15 mouse cellular contexts compared by ENCODE assay signal in the genomic region with DNA sequence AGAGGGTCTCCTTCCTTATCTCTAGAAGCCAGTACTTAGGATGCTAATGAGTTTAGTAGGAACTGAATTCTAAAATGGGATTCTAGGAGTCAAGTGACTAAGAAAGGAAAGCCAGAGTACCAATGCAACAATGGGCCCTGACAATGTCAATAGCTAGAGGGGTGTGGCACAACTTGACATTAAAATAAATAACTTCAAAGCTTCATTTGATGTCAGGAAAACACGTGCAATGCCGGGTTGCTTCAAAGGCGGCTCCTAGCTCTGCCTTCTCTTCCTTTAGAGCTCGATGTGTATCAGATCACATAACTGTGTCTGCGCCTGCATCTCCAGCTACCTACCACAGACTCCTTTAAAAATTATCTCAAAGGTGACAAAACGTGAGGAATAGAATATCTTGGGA. TPM values are rescaled to one million over a fixed set of nuclear protein-coding genes. Genes with fewer than 3 reads are reported as not detected.
DNase-seq lines count a peak whose midpoint lies in the region; ATAC-seq and TF ChIP-seq lines count a peak whose summit lies in the region.
"Had no signal": no experiment of that assay in that cellular context is flagged by ENCODE, and none has a peak within 500 bp of the region (broad histone marks: within the 10 kb centered on the region; RNA-seq: fewer than 3 reads in every experiment).

No protein-coding gene starts in this region.

- no peak overlapping the region for H3K9ac ChIP-seq in kidney, postnatal 0 days (ENCODE audit: low read depth, low read length)
- no peak overlapping the region for H3K9ac ChIP-seq in forebrain, embryonic 16.5 days (replicated peaks; ENCODE audit: low read depth, low read length)
- H3K9ac ChIP-seq: limb, embryonic 12.5 days had no signal

- ATAC-seq in kidney, postnatal 0 days (replicated peaks; ENCODE audit: low FRiP score, low read depth) = no peak
- ATAC-seq in CD4-positive, CD25-positive, alpha-beta regulatory T cell, adult 4 months = peak; percentile 90
- no peak for ATAC-seq in forebrain, embryonic 16.5 days

- no peaks in the 10 kb centered on the region for H3K27me3 ChIP-seq in kidney, postnatal 0 days (ENCODE audit: insufficient read depth, low read length)
- H3K27me3 ChIP-seq in forebrain, embryonic 16.5 days (replicated peaks; ENCODE audit: control insufficient read depth, insufficient read depth, low read length) = no peaks in the 10 kb centered on the region
- H3K27me3 ChIP-seq: limb, embryonic 12.5 days had no signal

- H3K4me1 ChIP-seq in kidney, postnatal 0 days (replicated peaks; ENCODE audit: insufficient read depth, low read length) = no peaks in the 10 kb centered on the region
- H3K4me1 ChIP-seq in forebrain, embryonic 16.5 days (replicated peaks; ENCODE audit: control insufficient read depth, insufficient read depth, low read length) = no peaks in the 10 kb centered on the region
- H3K4me1 ChIP-seq: limb, embryonic 12.5 days had no signal

- peak; percentile 16 for DNase-seq in kidney, postnatal 0 days (ENCODE audit: low spot score)
- no peak for DNase-seq in kidney, adult 8-10 months
- peak; percentile 49 for DNase-seq in induced T-regulatory cell, adult 2 months (ENCODE audit: low read depth)
- DNase-seq in lung, postnatal 36 days = peak; percentile 63
- no peak for DNase-seq in embryo, embryonic 9.5 days (ENCODE audit: extremely low spot score)
- DNase-seq in embryo, embryonic 10.5 days (ENCODE audit: low spot score) = no peak
- DNase-seq: adrenal gland, adult 2 months; heart, postnatal 4 days; right cerebral cortex, adult 18-20 months had no signal

- no peaks in the 10 kb centered on the region for H3K36me3 ChIP-seq in kidney, postnatal 0 days (ENCODE audit: insufficient read depth, low read length)
- no peaks in the 10 kb centered on the region for H3K36me3 ChIP-seq in forebrain, embryonic 16.5 days (ENCODE audit: control insufficient read depth, insufficient read depth)
- H3K36me3 ChIP-seq: limb, embryonic 12.5 days had no signal

- no peak overlapping the region for H3K4me2 ChIP-seq in kidney, postnatal 0 days (ENCODE audit: low read length)
- H3K4me2 ChIP-seq in forebrain, embryonic 16.5 days (ENCODE audit: low read length) = no peak overlapping the region
- H3K4me2 ChIP-seq: limb, embryonic 12.5 days had no signal

- no peak overlapping the region for H3K4me3 ChIP-seq in kidney, postnatal 0 days (replicated peaks; ENCODE audit: low read depth, low read length)
- H3K4me3 ChIP-seq in forebrain, embryonic 16.5 days (replicated peaks; ENCODE audit: low read length) = no peak overlapping the region
- H3K4me3 ChIP-seq: limb, embryonic 12.5 days; megakaryocyte, embryonic 14.5 days had no signal

- peak overlapping the region; percentile 13; the same call in 1 of the 2 replicates for H3K27ac ChIP-seq in kidney, postnatal 0 days
- H3K27ac ChIP-seq in forebrain, embryonic 16.5 days (ENCODE audit: low read length) = no peak overlapping the region
- H3K27ac ChIP-seq: limb, embryonic 12.5 days had no signal

- no peak for TF ChIP-seq CTCF in kidney, postnatal 0 days (IDR thresholded peaks at IDR 0.05; ENCODE audit: low read depth)

- WGBS in kidney, postnatal 0 days = 63% methylated on average over 6 of the region's 6 CpGs
- 83% methylated on average over 6 of the region's 6 CpGs for WGBS in forebrain, embryonic 16.5 days

- no peaks in the 10 kb centered on the region for H3K9me3 ChIP-seq in kidney, postnatal 0 days (replicated peaks; ENCODE audit: low read length)
- no peaks in the 10 kb centered on the region for H3K9me3 ChIP-seq in forebrain, embryonic 16.5 days (ENCODE audit: control insufficient read depth, low read length)
- H3K9me3 ChIP-seq: limb, embryonic 12.5 days; megakaryocyte, embryonic 14.5 days had no signal

RNA-seq across cellular contexts. Expression of gene Gm47955, which starts 13.8 kb away (rescaled TPM):
- not detected in 2 replicates for polyA plus RNA-seq in kidney, postnatal 0 days (2015; fragmentation: Nextera tagmentation; extraction: Ambion mirVana)
- not detected for polyA plus RNA-seq in CD4-positive, CD25-positive, alpha-beta regulatory T cell, adult 4 months (2017; shearing (Covaris generic))
- polyA plus RNA-seq in forebrain, embryonic 16.5 days (2015; fragmentation: Nextera tagmentation; extraction: Ambion mirVana) = not detected in 2 replicates
- polyA plus RNA-seq: adrenal gland, adult 2 months; gonadal fat pad, adult 2 months; kidney, embryonic 14.5 days; limb, embryonic 12.5 days had no signal

RNA-seq across cellular contexts. Expression of gene Gm7544, which starts 18.1 kb away (rescaled TPM):
- not detected in 2 replicates for polyA plus RNA-seq in kidney, postnatal 0 days (2015; fragmentation: Nextera tagmentation; extraction: Ambion mirVana)
- not detected for polyA plus RNA-seq in CD4-positive, CD25-positive, alpha-beta regulatory T cell, adult 4 months (2017; shearing (Covaris generic))
- polyA plus RNA-seq in forebrain, embryonic 16.5 days (2015; fragmentation: Nextera tagmentation; extraction: Ambion mirVana) = not detected in 2 replicates
- polyA plus RNA-seq: adrenal gland, adult 2 months; gonadal fat pad, adult 2 months; kidney, embryonic 14.5 days; limb, embryonic 12.5 days had no signal

RNA-seq across cellular contexts. Expression of gene Gm47959, which starts 26.4 kb away (rescaled TPM):
- not detected in 2 replicates for polyA plus RNA-seq in kidney, postnatal 0 days (2015; fragmentation: Nextera tagmentation; extraction: Ambion mirVana)
- polyA plus RNA-seq in CD4-positive, CD25-positive, alpha-beta regulatory T cell, adult 4 months (2017; shearing (Covaris generic)) = not detected
- not detected in 2 replicates for polyA plus RNA-seq in forebrain, embryonic 16.5 days (2015; fragmentation: Nextera tagmentation; extraction: Ambion mirVana)
- polyA plus RNA-seq: adrenal gland, adult 2 months; gonadal fat pad, adult 2 months; kidney, embryonic 14.5 days; limb, embryonic 12.5 days had no signal

RNA-seq across cellular contexts. Expression of gene A030003K21Rik, which starts 30.7 kb away (rescaled TPM):
- polyA plus RNA-seq in kidney, postnatal 0 days (2015; fragmentation: Nextera tagmentation; extraction: Ambion mirVana) = not detected in 2 replicates
- not detected for polyA plus RNA-seq in CD4-positive, CD25-positive, alpha-beta regulatory T cell, adult 4 months (2017; shearing (Covaris generic))
- polyA plus RNA-seq in forebrain, embryonic 16.5 days (2015; fragmentation: Nextera tagmentation; extraction: Ambion mirVana) = not detected in 2 replicates
- polyA plus RNA-seq: adrenal gland, adult 2 months; gonadal fat pad, adult 2 months; kidney, embryonic 14.5 days; limb, embryonic 12.5 days had no signal

RNA-seq across cellular contexts. Expression of gene Gm6217, which starts 42.7 kb away (rescaled TPM):
- not detected in 2 replicates for polyA plus RNA-seq in kidney, postnatal 0 days (2015; fragmentation: Nextera tagmentation; extraction: Ambion mirVana)
- polyA plus RNA-seq in CD4-positive, CD25-positive, alpha-beta regulatory T cell, adult 4 months (2017; shearing (Covaris generic)) = not detected
- not detected in 2 replicates for polyA plus RNA-seq in forebrain, embryonic 16.5 days (2015; fragmentation: Nextera tagmentation; extraction: Ambion mirVana)
- polyA plus RNA-seq: adrenal gland, adult 2 months; gonadal fat pad, adult 2 months; kidney, embryonic 14.5 days; limb, embryonic 12.5 days had no signal

Comparison
In these comparisons a context has a peak if more than half of its experiments do, and no peak if none do; other contexts are left out.
1. DNase-seq: peak in kidney, postnatal 0 days (single experiment), induced T-regulatory cell, adult 2 months (single experiment) and lung, postnatal 36 days (single experiment); none in kidney, adult 8-10 months (0 of 2), embryo, embryonic 9.5 days (single experiment) and embryo, embryonic 10.5 days (single experiment).